Mouse (Mus musculus): ENCODE results near the gene Rag2.

Rag2 gene

GRCm38 (mm10) chr2:101624526-101624925, at the start of gene Rag2:
Rag2 (plus strand) TSS chr2:101624718.
- DNase-seq = no peak

GRCm38 (mm10) chr2:101577243-101577642, 47.3 kb upstream of the Rag2 start:
- no peak for DNase-seq

- no peak for DNase-seq
Observed at GRCm38 (mm10) chr2:101580027-101580426, 44.5 kb upstream of the Rag2 start.

GRCm38 (mm10) chr2:101580428-101580827, 44.1 kb upstream of the Rag2 start:
- DNase-seq = no peak

GRCm38 (mm10) chr2:101580977-101581376, 43.5 kb upstream of the Rag2 start:
- no peak for DNase-seq

GRCm38 (mm10) chr2:101581418-101581817, 43.1 kb upstream of the Rag2 start:
- DNase-seq = no peak

GRCm38 (mm10) chr2:101591356-101591755, 33.2 kb upstream of the Rag2 start:
- no peak for DNase-seq

- DNase-seq = no peak
Observed at GRCm38 (mm10) chr2:101592023-101592841, 32.3 kb upstream of the Rag2 start.

GRCm38 (mm10) chr2:101592886-101593285, 31.6 kb upstream of the Rag2 start:
- DNase-seq = no peak

- DNase-seq = no peak
Observed at GRCm38 (mm10) chr2:101594681-101595080, 29.8 kb upstream of the Rag2 start.

- DNase-seq = no peak
Observed at GRCm38 (mm10) chr2:101597186-101597585, 27.3 kb upstream of the Rag2 start.

GRCm38 (mm10) chr2:101598190-101599181, 26.0 kb upstream of the Rag2 start:
- DNase-seq = no peak

- DNase-seq = peak; percentile 47
Observed at GRCm38 (mm10) chr2:101600703-101601102, 23.8 kb upstream of the Rag2 start.

- no peak for DNase-seq
Observed at GRCm38 (mm10) chr2:101603099-101603498, 21.4 kb upstream of the Rag2 start.

- no peak for DNase-seq
Observed at GRCm38 (mm10) chr2:101608232-101608894, 16.2 kb upstream of the Rag2 start.

- no peak for DNase-seq
Observed at GRCm38 (mm10) chr2:101610861-101611260, 13.7 kb upstream of the Rag2 start.

- DNase-seq = no peak
Observed at GRCm38 (mm10) chr2:101615464-101616305, 8.8 kb upstream of the Rag2 start.

- DNase-seq = no peak
Observed at GRCm38 (mm10) chr2:101618373-101618772, 6.1 kb upstream of the Rag2 start.

- DNase-seq = no peak
Observed at GRCm38 (mm10) chr2:101620899-101621298, 3.6 kb upstream of the Rag2 start.

GRCm38 (mm10) chr2:101621611-101622010, 2.9 kb upstream of the Rag2 start:
- no peak for DNase-seq

GRCm38 (mm10) chr2:101623042-101623441, 1.5 kb upstream of the Rag2 start:
- no peak for DNase-seq

- no peak for DNase-seq
Observed at GRCm38 (mm10) chr2:101624011-101624410, 507 bp upstream of the Rag2 start.

Data from kidney, postnatal 14 days (tissue).